In the genomic region with DNA sequence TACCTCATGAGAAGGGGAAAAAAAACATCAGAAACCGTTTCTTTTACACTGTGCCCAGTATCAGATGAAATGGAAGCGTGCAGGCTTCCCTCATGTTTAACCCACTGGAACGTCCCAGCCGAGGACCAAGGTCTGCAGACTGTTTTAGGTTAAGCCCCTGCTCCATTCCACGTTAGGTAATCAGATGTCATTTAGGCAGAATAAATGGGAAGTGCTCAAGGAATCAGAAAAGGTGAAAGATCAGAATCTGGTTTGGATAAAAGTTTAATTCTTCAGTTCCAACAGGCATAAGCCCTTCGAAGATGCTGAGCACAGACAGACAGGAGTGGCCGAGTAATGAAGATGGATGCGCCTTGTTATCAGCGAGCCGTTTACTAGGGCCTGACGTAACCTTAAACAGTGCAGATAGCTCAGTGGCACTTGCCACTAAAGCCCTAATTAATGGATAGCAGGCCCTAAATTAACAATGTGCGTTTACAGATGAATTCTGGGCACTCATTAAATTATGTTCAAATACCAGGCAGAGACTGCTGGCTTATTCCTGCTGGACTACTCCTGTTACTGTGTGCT, we compare ENCODE assay signal across 14 mouse cellular contexts.
DNase-seq lines count a peak whose midpoint lies in the region; ATAC-seq and TF ChIP-seq lines count a peak whose summit lies in the region.
"Had no signal": no experiment of that assay in that cellular context is flagged by ENCODE, and none has a peak within 500 bp of the region (broad histone marks: within the 10 kb centered on the region; RNA-seq: fewer than 3 reads in every experiment).

No protein-coding gene starts in this region.

- no peaks in the 10 kb centered on the region for H3K36me3 ChIP-seq in hindbrain, embryonic 13.5 days
- H3K36me3 ChIP-seq in hindbrain, embryonic 10.5 days, result no peaks in the 10 kb centered on the region
- no peaks in the 10 kb centered on the region for H3K36me3 ChIP-seq in limb, embryonic 10.5 days
- H3K36me3 ChIP-seq: embryonic facial prominence, embryonic 15.5 days; liver, embryonic 15.5 days had no signal

- no peak overlapping the region for H3K27ac ChIP-seq in hindbrain, embryonic 13.5 days
- H3K27ac ChIP-seq in hindbrain, embryonic 10.5 days, result no peak overlapping the region
- no peak overlapping the region for H3K27ac ChIP-seq in limb, embryonic 10.5 days
- no peak overlapping the region for H3K27ac ChIP-seq in gastrocnemius, adult 2 months
- H3K27ac ChIP-seq: embryonic facial prominence, embryonic 15.5 days; liver, embryonic 15.5 days had no signal

- H3K4me1 ChIP-seq in hindbrain, embryonic 13.5 days (replicated peaks), result peaks cover 20% of the 10 kb centered on the region
- H3K4me1 ChIP-seq in hindbrain, embryonic 10.5 days (replicated peaks), result peaks cover 19% of the 10 kb centered on the region
- H3K4me1 ChIP-seq in limb, embryonic 10.5 days, result peaks cover 40% of the 10 kb centered on the region
- H3K4me1 ChIP-seq: liver, embryonic 15.5 days had no signal

- H3K4me3 ChIP-seq in hindbrain, embryonic 13.5 days, result no peak overlapping the region
- H3K4me3 ChIP-seq in hindbrain, embryonic 10.5 days, result no peak overlapping the region
- H3K4me3 ChIP-seq in limb, embryonic 10.5 days, result no peak overlapping the region
- H3K4me3 ChIP-seq in gastrocnemius, adult 2 months, result no peak overlapping the region
- H3K4me3 ChIP-seq: embryonic facial prominence, embryonic 15.5 days; liver, embryonic 15.5 days had no signal

- no peak overlapping the region for H3K4me2 ChIP-seq in hindbrain, embryonic 13.5 days
- H3K4me2 ChIP-seq: embryonic facial prominence, embryonic 15.5 days; liver, embryonic 15.5 days had no signal

- WGBS in hindbrain, embryonic 13.5 days, result 54% methylated on average over 12 of the region's 12 CpGs
- 73% methylated on average over 12 of the region's 12 CpGs for WGBS in hindbrain, embryonic 10.5 days
- 15% methylated on average over 12 of the region's 12 CpGs for whole genome bisulfite sequencing in limb, embryonic 10.5 days

- no peak for DNase-seq in hindbrain, embryonic 10.5 days (ENCODE audit: low spot score)
- peak; percentile 33 for DNase-seq in Muller cell, postnatal 12 days (ENCODE audit: inconsistent ontology term)
- peak; percentile 56 for DNase-seq in embryo, embryonic 11 days
- peak; percentile 46 for DNase-seq in limb, embryonic 10.5 days (ENCODE audit: low spot score)
- no peak for DNase-seq in gastrocnemius, adult 2 months
- DNase-seq in gastrocnemius, adult 8-10 months (ENCODE audit: low spot score in 2 of 2), result no peak
- DNase-seq: adrenal gland, postnatal 14 days; cerebellum, adult 9-11 months; heart, adult 18-20 months; lung, postnatal 36 days had no signal

- intact Hi-C loops in gastrocnemius, adult 2 months (cut with DNase I), result no loop called here

- H3K9ac ChIP-seq in hindbrain, embryonic 13.5 days, result no peak overlapping the region
- H3K9ac ChIP-seq: embryonic facial prominence, embryonic 15.5 days; liver, embryonic 15.5 days had no signal

- H3K27me3 ChIP-seq in hindbrain, embryonic 13.5 days, result no peaks in the 10 kb centered on the region
- H3K27me3 ChIP-seq in hindbrain, embryonic 10.5 days (ENCODE audit: insufficient read depth, poor library complexity, severe bottlenecking), result peaks cover 9% of the 10 kb centered on the region
- H3K27me3 ChIP-seq in limb, embryonic 10.5 days (ENCODE audit: low read depth, poor library complexity, severe bottlenecking), result peaks cover 5% of the 10 kb centered on the region; the same call in 1 of the 2 replicates
- H3K27me3 ChIP-seq: embryonic facial prominence, embryonic 15.5 days; liver, embryonic 15.5 days had no signal

- peak; percentile 53; the same call in 1 of the 2 replicates for ATAC-seq in hindbrain, embryonic 13.5 days (ENCODE audit: low FRiP score)
- ATAC-seq: midbrain, embryonic 16.5 days had no signal

- no peak for TF ChIP-seq CTCF in gastrocnemius, adult 2 months (IDR thresholded peaks at IDR 0.05)

- no peaks in the 10 kb centered on the region for H3K9me3 ChIP-seq in hindbrain, embryonic 13.5 days
- H3K9me3 ChIP-seq in hindbrain, embryonic 10.5 days, result no peaks in the 10 kb centered on the region
- H3K9me3 ChIP-seq in limb, embryonic 10.5 days (replicated peaks), result no peaks in the 10 kb centered on the region
- H3K9me3 ChIP-seq: embryonic facial prominence, embryonic 15.5 days; liver, embryonic 15.5 days had no signal

Comparison
In these comparisons a context has a peak if more than half of its experiments do, and no peak if none do; other contexts are left out.
1. DNase-seq: peak in Muller cell, postnatal 12 days (single experiment), embryo, embryonic 11 days (single experiment) and limb, embryonic 10.5 days (single experiment); none in hindbrain, embryonic 10.5 days (single experiment), gastrocnemius, adult 2 months (single experiment) and gastrocnemius, adult 8-10 months (0 of 2).